Mouse (Mus musculus) forebrain, embryonic 14.5 days (tissue): ENCODE measurements around the gene Tex22. TPM values are rescaled to one million over a fixed set of nuclear protein-coding genes. Genes with fewer than 3 reads are reported as not detected.
A peak's percentile ranks its signal among the peaks of the same experiment; 100 is the strongest.

Experiments
- ATAC-seq: fragments of 200-750 bp; cut with Nextera tagmentation; 2 replicates; pipeline ENCODE4 v1.8.0; 2017; ENCODE audit warnings: mild to moderate bottlenecking, moderate library complexity
- DNase-seq: peaks from one replicate; pipeline ENCODE4 v3.0.0-alpha.2; 2015; ENCODE audit warnings: low spot score
- H3K27ac ChIP-seq: fragments of 300-500 bp; sonication (generic); 2 replicates; pipeline ENCODE4 v1.5.1; 2014; ENCODE audit warnings: low read depth, mild to moderate bottlenecking, control low read depth, low read length, moderate library complexity
- H3K27me3 ChIP-seq: fragments of 300-500 bp; sonication (generic); replicated peaks from 2 replicates; pipeline ENCODE4 v1.6.1; 2014; ENCODE audit warnings: low read length, control low read depth, mixed read lengths; ENCODE audit not compliant: control insufficient read depth, insufficient read depth
- H3K36me3 ChIP-seq: fragments of 300-500 bp; sonication (generic); 2 replicates; pipeline ENCODE4 v1.6.1; 2014; ENCODE audit warnings: low read length, control low read depth; ENCODE audit not compliant: control insufficient read depth, insufficient read depth
- H3K4me1 ChIP-seq: fragments of 300-500 bp; sonication (generic); 2 replicates; pipeline ENCODE4 v1.6.1; 2014; ENCODE audit warnings: antibody characterized with exemption, low read length, control low read depth; ENCODE audit not compliant: control insufficient read depth, insufficient read depth
- H3K4me2 ChIP-seq: fragments of 300-500 bp; sonication (generic); 2 replicates; pipeline ENCODE4 v1.6.1; 2014; ENCODE audit warnings: mild to moderate bottlenecking, control low read depth, low read length
- H3K4me3 ChIP-seq: fragments of 300-500 bp; sonication (generic); 2 replicates; pipeline ENCODE4 v1.5.1; 2014; ENCODE audit warnings: low read depth, low read length, control low read depth
- H3K9ac ChIP-seq: fragments of 300-500 bp; sonication (generic); 2 replicates; pipeline ENCODE4 v1.6.1; 2014; ENCODE audit warnings: mild to moderate bottlenecking, low read length, control low read depth, moderate library complexity
- H3K9me3 ChIP-seq: fragments of 300-500 bp; sonication (generic); replicated peaks from 2 replicates; pipeline ENCODE4 v1.6.1; 2016; ENCODE audit warnings: low read length, control low read depth, mixed read lengths; ENCODE audit not compliant: control insufficient read depth
- WGBS: fragments of 180-500 bp; shearing (Covaris S2); extraction: QIAGEN DNeasy Blood & Tissue Kit; methylation state at CpG from one replicate; pipeline ENCODE4 v1.1.7; 2014; 5-methylcytosine and 5-hydroxymethylcytosine counted together
- polyA plus RNA-seq: library from polyadenylated mRNA; unstranded; fragments of >200 nt; fragmentation: Nextera tagmentation; extraction: Ambion mirVana; gene quantifications from 2 replicates; pipeline ENCODE4 v1.2.1, GENCODE M21; 2014

Gene Tex22
- polyA plus RNA-seq, 1 experiment from 2014 or later: not detected

- DNase-seq: peak; percentile 65
- H3K4me2 ChIP-seq: no peak overlapping the region
- H3K27me3 ChIP-seq: no peaks in the 10 kb centered on the region
- ATAC-seq: 0 out of 2 replicates have a peak, but pooled peaks have one; percentile 28
- H3K9me3 ChIP-seq: no peaks in the 10 kb centered on the region
- 0 out of 2 replicates have a peak, but pooled peaks cover 4% of the 10 kb centered on the region for H3K36me3 ChIP-seq
- H3K27ac ChIP-seq: no peak overlapping the region
- H3K4me1 ChIP-seq: peaks cover 11% of the 10 kb centered on the region
- WGBS: 63% methylated on average over 6 of the region's 6 CpGs
- no peak overlapping the region for H3K9ac ChIP-seq
- H3K4me3 ChIP-seq: no peak overlapping the region
These were observed 28.2 kb downstream of the Tex22 start for GRCm38 (mm10) chr12:113102461-113102860.

- Histone ChIP-seq H3K4me2 (no peak overlapping the region), H3K27ac (no peak overlapping the region), H3K27me3 (no peaks in the 10 kb centered on the region), H3K36me3 (0 out of 2 replicates have a peak, but pooled peaks cover 4% of the 10 kb centered on the region), H3K4me3 (no peak overlapping the region), H3K4me1 (peaks cover 7% of the 10 kb centered on the region), H3K9ac (no peak overlapping the region), H3K9me3 (no peaks in the 10 kb centered on the region)
- 87% methylated on average over 8 of the region's 8 CpGs for WGBS
- DNase-seq (no peak), ATAC-seq (no peak)
These were observed 29.6 kb downstream of the Tex22 start for GRCm38 (mm10) chr12:113103846-113104451.

GRCm38 (mm10) chr12:113106386-113106785 is 32.1 kb downstream of the Tex22 start:
- no peak for ATAC-seq
- Histone ChIP-seq H3K4me2 (no peak overlapping the region), H3K27ac (no peak overlapping the region), H3K9me3 (no peaks in the 10 kb centered on the region), H3K36me3 (0 out of 2 replicates have a peak, but pooled peaks cover 4% of the 10 kb centered on the region), H3K4me1 (no peaks in the 10 kb centered on the region), H3K4me3 (no peak overlapping the region), H3K9ac (no peak overlapping the region), H3K27me3 (no peaks in the 10 kb centered on the region)
- no peak for DNase-seq
- WGBS: 95% methylated on average over 6 of the region's 6 CpGs

- H3K4me2 ChIP-seq: no peak overlapping the region
These were observed 33.3 kb downstream of the Tex22 start for GRCm38 (mm10) chr12:113107431-113108124.

GRCm38 (mm10) chr12:113108528-113109283 is 34.4 kb downstream of the Tex22 start:
- no peak overlapping the region for H3K4me3 ChIP-seq
- H3K9me3 ChIP-seq: no peaks in the 10 kb centered on the region
- no peaks in the 10 kb centered on the region for H3K27me3 ChIP-seq
- WGBS: 89% methylated on average over 17 of the region's 17 CpGs
- no peak for DNase-seq
- H3K36me3 ChIP-seq: peaks cover 6% of the 10 kb centered on the region
- H3K9ac ChIP-seq: no peak overlapping the region
- ATAC-seq: no peak
- H3K4me1 ChIP-seq: no peaks in the 10 kb centered on the region
- no peak overlapping the region for H3K27ac ChIP-seq
- no peak overlapping the region for H3K4me2 ChIP-seq

More at GRCm38 (mm10) chr12:113107431-113108124, 33.3 kb downstream of the Tex22 start:
- Histone ChIP-seq H3K36me3 (0 out of 2 replicates have a peak, but pooled peaks cover 4% of the 10 kb centered on the region), H3K27me3 (no peaks in the 10 kb centered on the region), H3K9ac (no peak overlapping the region), H3K4me3 (no peak overlapping the region), H3K27ac (no peak overlapping the region), H3K4me1 (no peaks in the 10 kb centered on the region), H3K9me3 (no peaks in the 10 kb centered on the region)
- DNase-seq (no peak), ATAC-seq (no peak)
- 83% methylated on average over 4 of the region's 4 CpGs for WGBS

- Histone ChIP-seq H3K9ac (no peak overlapping the region), H3K27me3 (no peaks in the 10 kb centered on the region), H3K4me2 (no peak overlapping the region), H3K4me1 (no peaks in the 10 kb centered on the region), H3K9me3 (no peaks in the 10 kb centered on the region), H3K27ac (no peak overlapping the region), H3K36me3 (peaks cover 17% of the 10 kb centered on the region), H3K4me3 (no peak overlapping the region)
- no peak for ATAC-seq
- DNase-seq: no peak
- 74% methylated on average over 10 of the region's 10 CpGs for WGBS
These were observed 35.5 kb downstream of the Tex22 start for GRCm38 (mm10) chr12:113109801-113110200.

GRCm38 (mm10) chr12:113114141-113114540 is 39.8 kb downstream of the Tex22 start:
- H3K27me3 ChIP-seq: no peaks in the 10 kb centered on the region
- no peak for ATAC-seq
- WGBS: 87% methylated on average over 4 of the region's 4 CpGs

GRCm38 (mm10) chr12:113114856-113115538 is 40.7 kb downstream of the Tex22 start:
- WGBS: 88% methylated on average over 16 of the region's 16 CpGs
- no peak for ATAC-seq
- DNase-seq: no peak
- Histone ChIP-seq H3K36me3 (peaks cover 56% of the 10 kb centered on the region), H3K4me3 (no peak overlapping the region), H3K9me3 (no peaks in the 10 kb centered on the region), H3K27ac (no peak overlapping the region), H3K9ac (no peak overlapping the region), H3K4me1 (no peaks in the 10 kb centered on the region), H3K4me2 (no peak overlapping the region), H3K27me3 (no peaks in the 10 kb centered on the region)

More at GRCm38 (mm10) chr12:113114141-113114540, 39.8 kb downstream of the Tex22 start:
- Histone ChIP-seq H3K9ac (no peak overlapping the region), H3K27ac (no peak overlapping the region), H3K36me3 (peaks cover 54% of the 10 kb centered on the region), H3K4me1 (no peaks in the 10 kb centered on the region), H3K4me3 (no peak overlapping the region), H3K4me2 (no peak overlapping the region), H3K9me3 (no peaks in the 10 kb centered on the region)
- DNase-seq: no peak
